Mouse (Mus musculus): Measurements from ENCODE around the gene Map7d2. TPM values are rescaled to one million over a fixed set of nuclear protein-coding genes. Genes with fewer than 3 reads are reported as not detected.

Gene Map7d2
- polyA plus RNA-seq, 1 experiment from 2014 or later: 0.13 TPM

GRCm38 (mm10) chrX:159521780-159522179, 107.4 kb downstream of the Map7d2 start:
- Histone ChIP-seq H3K27me3 (replicated peaks) (no peaks in the 10 kb centered on the region; the same call in none of the 2 replicates), H3K4me3 (no peak overlapping the region), H3K9me3 (replicated peaks) (no peaks in the 10 kb centered on the region), H3K4me1 (no peaks in the 10 kb centered on the region), H3K36me3 (no peaks in the 10 kb centered on the region), H3K4me2 (no peak overlapping the region), H3K27ac (no peak overlapping the region), H3K9ac (no peak overlapping the region)
- WGBS (ENCODE audit: insufficient replicate concordance): 50% methylated on average over 3 of the region's 3 CpGs
- ATAC-seq: no peak

DNA sequence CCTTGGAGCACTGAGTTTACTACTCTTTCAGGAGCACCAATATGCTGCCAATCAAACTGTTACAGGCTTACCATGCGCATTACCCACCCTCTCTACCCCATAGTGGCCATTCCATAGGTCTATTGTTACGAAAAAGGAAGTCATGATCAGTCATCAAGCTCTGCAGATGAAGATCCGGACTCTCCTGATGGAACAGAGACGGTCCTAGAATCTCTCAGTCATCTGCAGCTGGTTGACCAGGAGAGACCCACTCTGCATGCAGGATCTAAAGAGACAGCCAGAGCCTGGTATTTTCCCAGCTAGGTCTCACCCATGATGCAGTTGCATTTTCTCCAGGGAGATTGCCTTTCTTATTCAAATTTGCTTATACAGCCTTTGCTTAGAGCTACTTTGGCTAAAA, 108.3 kb downstream of the Map7d2 start:
- Histone ChIP-seq H3K9me3 (replicated peaks) (no peaks in the 10 kb centered on the region), H3K27ac (no peak overlapping the region), H3K9ac (no peak overlapping the region), H3K4me3 (no peak overlapping the region), H3K27me3 (replicated peaks) (peaks cover under 1% of the 10 kb centered on the region), H3K4me2 (no peak overlapping the region), H3K36me3 (no peaks in the 10 kb centered on the region), H3K4me1 (no peaks in the 10 kb centered on the region)
- WGBS (ENCODE audit: insufficient replicate concordance): 63% methylated on average over 4 of the region's 4 CpGs
- no peak for ATAC-seq

GRCm38 (mm10) chrX:159526388-159526787, 112.0 kb downstream of the Map7d2 start, which contains the start of gene Bclaf3:
Gene Bclaf3 (plus strand): TSS chrX:159526688.
- Histone ChIP-seq H3K27ac (no peak within 1 kb of the TSS), H3K9ac (no peak within 1 kb of the TSS), H3K9me3 (replicated peaks) (no peaks in the 10 kb centered on the region), H3K4me3 (no peak within 1 kb of the TSS), H3K36me3 (no peaks in the 10 kb centered on the region), H3K27me3 (replicated peaks) (peaks cover 4% of the 10 kb centered on the region), H3K4me2 (no peak within 1 kb of the TSS), H3K4me1 (no peaks in the 10 kb centered on the region)
- no peak for ATAC-seq
- 66% methylated on average over 6 of the region's 6 CpGs for WGBS (ENCODE audit: insufficient replicate concordance)

DNA sequence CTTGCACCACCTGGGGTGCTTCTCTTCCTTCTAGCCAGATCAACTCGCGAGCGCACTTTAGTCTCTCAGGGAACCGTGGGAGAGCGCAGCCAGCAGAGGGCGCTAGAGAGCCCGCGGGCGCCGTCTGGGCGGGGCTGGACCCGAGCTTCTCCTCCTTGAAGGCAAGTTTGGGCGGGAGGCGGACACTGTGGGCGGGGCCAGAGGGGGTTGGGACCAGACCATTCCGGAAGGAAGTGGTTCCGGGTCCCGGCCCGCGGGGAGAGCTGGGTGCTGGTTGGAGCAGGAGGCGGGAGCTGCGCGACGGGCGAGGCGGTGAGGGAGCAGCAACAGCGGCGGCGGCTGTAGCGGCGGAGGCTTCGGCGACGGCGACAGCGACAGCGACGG, 118.0 kb downstream of the Map7d2 start:
- peak overlapping the region; percentile 75 for H3K4me3 ChIP-seq
- H3K27me3 ChIP-seq (replicated peaks): peaks cover 12% of the 10 kb centered on the region; the same call in 1 of the 2 replicates
- H3K9me3 ChIP-seq (replicated peaks): no peaks in the 10 kb centered on the region
- H3K27ac ChIP-seq: peak overlapping the region; percentile 85
- peak; percentile 98 for ATAC-seq
- H3K4me2 ChIP-seq: peak overlapping the region; percentile 79
- peaks cover 11% of the 10 kb centered on the region for H3K4me1 ChIP-seq
- no peaks in the 10 kb centered on the region for H3K36me3 ChIP-seq
- 10% methylated on average over 35 of the region's 38 CpGs for WGBS (ENCODE audit: insufficient replicate concordance)
- H3K9ac ChIP-seq: peak overlapping the region; percentile 83

DNA sequence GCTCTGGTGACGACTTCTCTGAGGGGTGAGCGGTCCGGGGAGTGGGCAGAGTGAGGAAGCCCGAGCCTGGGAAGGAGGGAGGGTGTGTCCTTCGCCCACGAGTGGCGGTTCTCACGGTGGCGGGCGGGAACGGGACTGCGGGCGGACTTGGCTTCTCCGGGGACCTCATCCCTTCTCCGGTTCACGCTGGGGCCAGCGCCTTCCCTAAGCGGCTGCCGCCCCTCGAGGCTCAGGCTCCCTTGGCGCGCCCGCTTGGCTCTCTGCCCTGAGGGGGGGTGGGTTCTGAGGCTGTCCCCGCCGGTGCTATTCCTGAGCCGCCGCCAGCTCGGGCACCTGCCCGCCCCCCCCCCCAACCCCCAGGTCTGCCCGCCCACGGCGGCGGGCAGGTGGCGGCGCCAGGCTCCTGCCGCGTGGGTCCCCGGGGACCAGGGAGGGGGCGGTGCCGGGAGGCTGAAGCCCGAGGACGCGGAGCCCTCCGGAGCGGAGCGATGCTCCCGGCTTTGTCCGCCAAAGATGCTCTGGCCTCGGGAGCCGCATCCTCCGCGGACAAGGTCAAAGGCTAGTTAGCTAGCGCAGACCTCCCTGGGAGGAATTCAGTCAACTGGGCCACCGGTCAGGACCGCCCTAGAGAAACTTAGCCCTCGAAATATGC, 118.6 kb downstream of the Map7d2 start:
- Histone ChIP-seq H3K4me3 (peak overlapping the region; percentile 75), H3K27ac (peak overlapping the region; percentile 85), H3K4me2 (peak overlapping the region; percentile 79), H3K36me3 (no peaks in the 10 kb centered on the region), H3K27me3 (replicated peaks) (peaks cover 9% of the 10 kb centered on the region; the same call in 1 of the 2 replicates), H3K9me3 (replicated peaks) (no peaks in the 10 kb centered on the region), H3K9ac (peak overlapping the region; percentile 83), H3K4me1 (peaks cover 11% of the 10 kb centered on the region)
- 16% methylated on average over 46 of the region's 56 CpGs for WGBS (ENCODE audit: insufficient replicate concordance)
- ATAC-seq: peak; percentile 67

GRCm38 (mm10) chrX:159541936-159542335, 127.6 kb downstream of the Map7d2 start:
- ATAC-seq: no peak
- H3K4me2 ChIP-seq: no peak overlapping the region
- no peaks in the 10 kb centered on the region for H3K27me3 ChIP-seq (replicated peaks)
- 80% methylated on average over 18 of the region's 18 CpGs for WGBS (ENCODE audit: insufficient replicate concordance)
- H3K36me3 ChIP-seq: peaks cover 10% of the 10 kb centered on the region; the same call in 1 of the 2 replicates
- no peak overlapping the region for H3K27ac ChIP-seq
- H3K9ac ChIP-seq: no peak overlapping the region
- no peaks in the 10 kb centered on the region for H3K9me3 ChIP-seq (replicated peaks)
- no peak overlapping the region for H3K4me3 ChIP-seq
- peaks cover 6% of the 10 kb centered on the region; the same call in 1 of the 2 replicates for H3K4me1 ChIP-seq

DNA sequence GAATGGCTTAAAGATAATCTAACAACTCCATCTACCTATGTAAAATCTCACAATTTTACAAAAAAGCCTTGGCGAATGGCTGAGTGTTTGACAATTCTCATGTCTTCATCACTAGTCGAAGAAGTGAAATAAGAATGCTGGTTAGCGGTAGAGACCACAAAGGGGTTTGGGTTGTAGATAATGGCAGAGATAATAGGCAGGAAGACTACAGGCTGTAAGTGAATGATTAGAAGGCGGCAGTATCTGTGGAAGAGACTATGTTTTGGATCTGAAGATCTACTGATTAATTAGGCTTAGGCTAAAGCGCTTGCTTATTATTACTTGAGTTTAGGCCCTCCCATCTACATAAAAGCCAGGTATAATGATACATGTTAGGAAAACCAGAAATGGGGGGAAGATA, 132.7 kb downstream of the Map7d2 start:
- H3K4me3 ChIP-seq: no peak overlapping the region
- no peak for ATAC-seq
- WGBS (ENCODE audit: insufficient replicate concordance): 44% methylated on average over 5 of the region's 5 CpGs

More for the DNA sequence above, 132.7 kb downstream of the Map7d2 start:
- H3K9me3 ChIP-seq (replicated peaks): no peaks in the 10 kb centered on the region
- H3K9ac ChIP-seq: no peak overlapping the region
- no peak overlapping the region for H3K27ac ChIP-seq
- H3K27me3 ChIP-seq (replicated peaks): no peaks in the 10 kb centered on the region
- H3K36me3 ChIP-seq: peaks cover 9% of the 10 kb centered on the region
- H3K4me2 ChIP-seq: no peak overlapping the region
- peaks cover 9% of the 10 kb centered on the region; the same call in 1 of the 2 replicates for H3K4me1 ChIP-seq

Other genes with a start within 250 kb of the Map7d2 start
- 1.8 and 2.3 TPM in 2 replicates for gene Rps6ka3, start 204.3 kb upstream of the Map7d2 start, polyA plus RNA-seq (2016; fragmentation: Nextera tagmentation; extraction: Ambion mirVana)
- 100 and 103 TPM in 2 replicates for gene Eif1ax, start 42.4 kb upstream of the Map7d2 start, polyA plus RNA-seq (2016; fragmentation: Nextera tagmentation; extraction: Ambion mirVana)
- gene Bclaf3, start 112.1 kb downstream of the Map7d2 start, polyA plus RNA-seq (2016; fragmentation: Nextera tagmentation; extraction: Ambion mirVana): 12.4 and 13.3 TPM in 2 replicates
- 16.1 and 16.8 TPM in 2 replicates for gene Sh3kbp1, start 212.7 kb downstream of the Map7d2 start, polyA plus RNA-seq (2016; fragmentation: Nextera tagmentation; extraction: Ambion mirVana)

Measured in liver, embryonic 12.5 days (tissue).